Mouse (Mus musculus): ENCODE results near the gene Eefsec.

The Eefsec gene

GRCm38 (mm10) chr6:88446063-88447002, at the start of gene Eefsec:
Gene Eefsec, minus strand, starts transcription at chr6:88446539.
- in situ Hi-C loops (cut with MseI, MboI) = no loop called here

DNA sequence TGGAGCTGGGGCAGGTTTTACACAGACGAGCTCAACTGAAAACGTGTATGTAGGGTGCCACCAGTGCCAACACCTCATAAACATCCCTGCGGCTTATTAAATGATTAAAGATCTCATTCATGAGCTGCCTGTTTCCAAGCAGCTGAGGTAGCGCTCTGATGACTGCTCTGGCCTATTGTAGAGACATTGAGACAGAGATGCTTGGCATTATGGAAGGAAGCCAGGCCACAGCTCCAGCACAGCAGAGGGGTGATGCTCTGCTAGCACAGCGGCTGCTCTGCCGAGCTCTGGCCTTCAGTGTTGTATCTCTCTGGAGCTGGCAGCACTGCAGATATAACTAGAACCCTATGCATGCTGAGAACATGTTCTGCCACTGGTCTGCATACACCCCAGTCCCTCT, 47.4 kb upstream of the Eefsec start:
- in situ Hi-C loops (cut with MseI, MboI) = loop anchor here (10.0 kb wide), 1 partner anchor 309 kb away; no protein-coding TSS in a partner anchor

GRCm38 (mm10) chr6:88490629-88491354, 44.5 kb upstream of the Eefsec start:
- in situ Hi-C loops (cut with MseI, MboI) = loop anchor here (10.0 kb wide), 1 partner anchor 306 kb away; no protein-coding TSS in a partner anchor

DNA sequence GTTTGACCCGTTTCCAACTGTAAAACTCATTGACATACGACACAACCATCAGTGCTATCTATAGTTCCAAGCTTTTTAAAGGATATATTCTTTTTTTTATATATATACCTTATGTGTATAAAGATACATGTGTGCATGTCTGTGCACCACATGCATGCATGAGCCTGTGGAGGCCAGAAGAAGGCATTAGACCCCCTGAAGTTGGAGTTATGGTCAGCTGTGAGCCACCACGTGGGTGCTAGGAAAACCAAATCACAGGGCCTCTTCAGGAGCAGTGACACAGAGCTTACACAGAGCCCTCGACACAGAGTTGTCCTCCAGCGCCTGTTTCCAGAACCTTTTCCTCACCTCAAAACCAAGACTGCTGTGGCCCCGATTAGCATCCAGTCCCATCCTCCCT, 43.5 kb upstream of the Eefsec start:
- in situ Hi-C loops (cut with MseI, MboI) = loop anchor here (10.0 kb wide), 1 partner anchor 305 kb away; no protein-coding TSS in a partner anchor

DNA sequence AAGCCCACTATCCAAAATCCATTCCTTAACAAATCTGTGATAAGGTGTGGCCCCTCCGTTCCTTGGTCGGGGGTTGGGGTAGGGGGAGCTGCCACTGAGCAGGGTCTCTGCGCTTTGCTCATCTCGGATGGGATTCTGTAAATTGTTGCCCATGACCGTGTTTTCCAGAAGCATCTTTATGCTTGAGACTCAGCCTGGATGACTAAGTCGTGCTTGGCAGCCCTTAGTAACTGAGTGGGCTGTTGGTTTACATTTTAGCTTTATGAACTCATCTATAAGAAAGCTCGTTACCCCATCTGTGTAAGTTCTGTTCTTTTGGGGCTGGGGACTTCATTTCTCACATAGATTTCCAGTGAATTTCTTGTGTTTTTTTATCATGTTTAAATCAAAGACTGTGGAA, 42.7 kb upstream of the Eefsec start:
- in situ Hi-C loops (cut with MseI, MboI) = no loop called here

DNA sequence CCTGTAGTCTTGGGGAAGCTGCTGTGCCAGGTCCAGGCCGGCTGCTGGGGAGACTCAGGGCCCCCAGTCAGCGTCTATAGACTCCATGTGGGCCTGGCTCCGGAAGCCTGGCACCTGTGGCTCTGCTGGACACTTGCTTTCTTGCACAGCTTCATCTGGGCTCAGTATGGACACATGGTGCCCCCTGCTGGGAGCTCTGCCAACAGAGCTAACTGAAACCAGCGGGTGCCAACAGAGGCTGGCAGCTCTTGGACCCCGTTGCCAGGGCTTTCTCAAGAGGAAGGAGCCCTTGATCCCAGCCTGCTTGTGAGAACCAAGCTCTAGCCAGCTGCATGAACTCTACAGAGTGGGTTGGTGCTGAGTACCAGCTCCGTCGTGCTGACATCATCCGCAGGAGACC, 40.6 kb upstream of the Eefsec start:
- in situ Hi-C loops (cut with MseI, MboI) = no loop called here

DNA sequence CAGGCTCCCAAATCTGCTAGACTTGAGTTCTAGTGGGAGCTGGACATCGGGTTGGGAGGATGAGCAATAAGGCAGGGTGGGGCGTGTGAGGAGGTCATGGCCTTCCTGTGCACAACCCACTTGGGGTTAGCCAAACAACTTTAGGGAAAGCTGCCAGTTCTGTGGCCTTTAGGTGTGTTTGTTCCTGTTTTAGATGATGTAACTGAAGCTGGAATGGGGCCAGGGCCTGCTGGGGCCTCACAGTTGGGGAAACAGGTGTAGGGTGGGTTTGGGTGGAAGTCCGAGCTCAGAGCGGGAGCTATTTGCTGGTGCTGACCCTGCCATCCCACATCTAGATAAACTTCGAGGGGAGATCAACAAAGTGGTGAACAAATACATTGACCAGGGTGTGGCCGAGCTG, 39.0 kb upstream of the Eefsec start:
- in situ Hi-C loops (cut with MseI, MboI) = no loop called here

GRCm38 (mm10) chr6:88483913-88484312, 37.6 kb upstream of the Eefsec start:
- in situ Hi-C loops (cut with MseI, MboI) = no loop called here

- in situ Hi-C loops (cut with MseI, MboI) = no loop called here
Measured at GRCm38 (mm10) chr6:88483111-88483510, 36.8 kb upstream of the Eefsec start.

- in situ Hi-C loops (cut with MseI, MboI) = no loop called here
Measured at GRCm38 (mm10) chr6:88480421-88480820, 34.1 kb upstream of the Eefsec start.

GRCm38 (mm10) chr6:88469878-88470277, 23.5 kb upstream of the Eefsec start:
- in situ Hi-C loops (cut with MseI, MboI) = no loop called here

DNA sequence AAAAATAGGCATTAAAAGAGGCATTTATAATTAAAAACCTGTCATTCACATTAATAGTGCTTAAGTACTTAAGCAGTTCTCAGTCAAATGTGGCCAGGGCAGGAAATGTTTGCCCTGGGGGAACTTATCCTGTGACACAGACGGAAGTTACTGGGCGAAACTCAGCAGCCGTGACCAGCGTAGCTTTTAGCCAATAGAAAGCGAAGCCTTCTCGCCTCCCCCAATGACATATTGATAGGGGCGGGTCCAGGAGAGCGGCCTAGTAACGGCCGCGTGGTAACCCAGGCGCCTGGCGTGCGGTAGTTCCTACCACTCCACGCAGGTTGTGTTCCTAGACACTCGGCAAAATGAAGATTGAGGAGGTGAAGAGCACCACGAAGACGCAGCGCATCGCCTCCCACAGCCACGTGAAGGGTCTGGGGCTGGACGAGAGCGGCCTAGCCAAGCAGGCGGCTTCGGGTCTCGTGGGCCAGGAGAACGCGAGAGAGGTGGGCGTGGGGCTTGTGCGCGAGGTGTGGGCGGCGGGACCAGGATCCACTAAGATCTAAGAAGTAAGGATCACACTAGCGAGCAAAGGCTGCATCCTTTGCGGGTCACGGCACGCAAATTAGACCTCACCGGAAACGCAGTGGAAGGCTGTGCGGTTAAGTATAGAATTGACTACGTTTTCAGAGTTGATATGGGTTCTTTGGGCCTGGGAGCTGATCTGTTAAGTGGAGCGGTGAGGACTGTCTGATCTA, 19.0 kb upstream of the Eefsec start, which contains the start of gene Ruvbl1:
Ruvbl1 (plus strand) TSS at position 229 of the 740 bp plus-strand sequence.
- in situ Hi-C loops (cut with MseI, MboI) = no loop called here

DNA sequence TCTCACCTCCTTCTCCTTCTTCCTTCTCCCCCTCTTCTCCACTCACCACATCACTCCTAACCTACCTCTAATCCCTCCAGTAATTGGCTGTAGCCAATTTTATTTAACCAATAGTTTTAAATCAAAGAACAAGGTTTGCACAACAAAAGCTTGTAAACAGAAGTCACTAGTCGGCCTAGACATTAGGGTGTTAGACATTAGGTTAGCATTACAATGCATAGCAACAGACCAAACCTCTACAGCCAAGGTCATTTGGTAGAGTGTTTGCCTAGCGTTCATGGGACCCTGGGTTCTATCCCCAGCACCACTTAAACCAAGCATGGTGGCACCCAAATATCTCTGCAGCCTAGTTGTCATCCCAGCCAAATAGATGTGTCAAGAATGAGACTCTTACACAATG, 8.2 kb upstream of the Eefsec start:
- in situ Hi-C loops (cut with MseI, MboI) = no loop called here

GRCm38 (mm10) chr6:88447454-88447853, 1.1 kb upstream of the Eefsec start:
- in situ Hi-C loops (cut with MseI, MboI) = no loop called here

DNA sequence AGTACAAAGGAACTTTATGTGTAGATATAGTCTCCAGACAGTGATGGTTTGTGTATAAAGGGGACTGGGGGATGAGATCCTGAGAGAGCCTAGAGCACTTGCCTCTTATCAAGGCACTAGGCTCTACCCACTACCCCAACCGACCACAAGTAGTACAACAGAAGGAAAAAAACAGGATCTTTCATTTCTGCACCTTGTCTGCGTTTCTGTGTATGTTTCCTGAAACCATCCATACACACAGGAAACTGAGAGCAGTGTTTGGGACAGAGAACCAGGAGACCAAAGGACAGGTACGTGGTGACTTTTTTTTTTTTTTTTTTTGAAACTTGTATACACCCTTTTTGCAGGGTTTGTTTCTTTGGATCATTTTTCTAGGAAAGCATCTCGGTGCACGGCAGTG, 678 bp downstream of the Eefsec start:
- in situ Hi-C loops (cut with MseI, MboI) = no loop called here

GRCm38 (mm10) chr6:88444076-88444750, 2.1 kb downstream of the Eefsec start:
- in situ Hi-C loops (cut with MseI, MboI) = no loop called here

DNA sequence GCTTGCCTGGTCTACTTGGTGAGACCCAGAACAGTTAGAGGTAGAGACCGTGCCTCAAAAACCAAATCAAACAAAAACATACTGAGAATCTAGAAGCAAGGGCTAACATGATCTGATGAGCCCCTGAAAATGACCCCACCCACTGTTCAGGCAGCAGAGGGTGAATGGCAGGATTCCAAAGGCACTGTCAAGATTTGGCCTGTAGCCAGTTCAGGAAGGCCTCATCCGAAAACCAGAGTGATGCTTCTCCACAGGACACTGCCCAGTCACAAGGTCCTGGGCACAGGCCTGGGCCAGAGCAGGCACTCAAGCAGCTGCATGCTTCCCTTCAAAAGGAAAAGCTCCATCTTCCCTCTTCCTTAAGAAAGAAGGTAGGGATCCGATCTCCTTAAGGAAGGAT, 2.9 kb downstream of the Eefsec start:
- in situ Hi-C loops (cut with MseI, MboI) = no loop called here

DNA sequence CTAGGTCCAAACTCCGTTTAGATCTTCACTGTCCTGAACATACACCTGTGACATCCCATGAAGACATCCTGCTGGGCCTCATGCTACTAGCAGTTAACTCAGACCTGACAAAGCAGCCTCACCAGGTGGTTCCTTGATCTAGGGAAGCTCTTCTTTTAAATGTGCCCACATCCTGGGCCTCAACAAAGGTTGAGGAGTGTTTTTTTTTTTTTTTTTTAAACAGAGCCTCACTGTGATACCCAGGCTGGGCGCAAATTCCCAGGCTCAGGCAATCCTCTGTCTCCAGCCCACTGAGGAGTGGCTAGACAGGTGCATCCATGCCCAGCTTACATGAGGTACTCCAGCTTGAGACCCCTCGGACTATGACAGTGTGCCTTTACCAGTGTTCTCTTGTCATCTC, 3.8 kb downstream of the Eefsec start:
- in situ Hi-C loops (cut with MseI, MboI) = no loop called here

DNA sequence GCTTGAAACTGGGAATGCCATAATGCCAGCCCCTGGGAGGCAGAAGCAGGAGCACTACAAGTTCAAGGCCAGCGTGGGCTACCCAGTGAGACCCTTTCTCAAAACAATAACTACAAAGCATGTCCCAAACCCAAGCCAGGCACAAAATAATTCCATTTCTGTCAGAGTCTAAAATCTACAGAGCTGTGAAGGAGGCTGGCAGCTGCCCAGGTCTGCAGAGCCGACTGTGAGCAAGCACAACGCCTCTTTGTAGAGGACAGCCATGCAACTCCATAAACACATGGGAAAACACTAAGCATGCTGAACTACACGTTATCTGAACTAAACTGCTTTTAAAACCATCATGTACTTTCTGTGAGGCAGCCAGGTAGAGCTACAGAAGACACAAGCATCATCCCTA, 7.3 kb downstream of the Eefsec start:
- in situ Hi-C loops (cut with MseI, MboI) = no loop called here

DNA sequence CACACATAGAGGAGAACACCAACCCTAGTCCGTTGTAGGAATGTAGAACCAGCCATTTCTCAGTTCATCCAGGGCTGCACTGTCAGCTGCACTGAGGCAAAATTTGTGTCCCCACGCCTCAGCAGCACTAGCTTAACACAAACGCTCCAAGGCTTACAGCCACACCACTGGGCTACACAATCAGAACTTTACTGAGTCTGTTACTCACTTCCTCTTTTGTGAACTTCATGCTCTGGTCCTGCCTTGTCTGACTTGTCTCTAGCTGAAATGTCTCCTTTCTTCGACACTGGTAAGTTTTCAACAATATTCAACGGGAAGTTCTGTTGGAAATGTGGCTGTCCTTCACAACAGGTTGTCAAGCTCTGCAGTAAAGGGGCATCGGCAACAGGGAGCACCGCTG, 10.7 kb downstream of the Eefsec start:
- in situ Hi-C loops (cut with MseI, MboI) = no loop called here

DNA sequence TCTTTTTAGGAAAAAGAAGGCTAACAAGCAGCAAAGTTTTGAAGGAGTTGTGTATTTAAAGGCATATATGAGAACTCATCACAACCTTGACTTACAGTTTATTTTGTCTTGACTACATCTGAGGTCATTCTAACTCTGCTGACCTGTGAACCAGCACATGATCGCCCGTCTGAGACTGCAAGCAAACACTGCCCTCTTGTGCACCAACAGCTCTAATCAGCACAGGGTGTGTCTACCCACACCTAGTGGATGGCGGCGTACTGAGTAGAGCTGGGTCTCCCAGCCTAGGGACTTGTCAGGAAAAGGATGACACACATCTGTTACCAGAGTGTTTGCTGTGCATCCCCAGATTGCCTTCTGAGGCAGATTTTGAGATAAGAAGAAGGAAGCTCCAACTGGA, 15.1 kb downstream of the Eefsec start:
- in situ Hi-C loops (cut with MseI, MboI) = no loop called here
